Mouse (Mus musculus): ENCODE data around the gene Prelid3b. TPM values are rescaled to one million over a fixed set of nuclear protein-coding genes. Genes with fewer than 3 reads are reported as not detected.

The Prelid3b gene
- polyA plus RNA-seq, 1 experiment from 2014 or later = 110 TPM

- no peak overlapping the region for H3K9ac ChIP-seq (ENCODE audit: low read depth, low read length)
- H3K27ac ChIP-seq (ENCODE audit: low read length) = no peak overlapping the region
- no peaks in the 10 kb centered on the region for H3K9me3 ChIP-seq (replicated peaks; ENCODE audit: control insufficient read depth, low read length, poor library complexity, severe bottlenecking)
- H3K36me3 ChIP-seq (ENCODE audit: control insufficient read depth, insufficient read depth, low read length) = peaks cover 36% of the 10 kb centered on the region
- H3K4me1 ChIP-seq (ENCODE audit: control insufficient read depth, insufficient read depth, low read length) = no peaks in the 10 kb centered on the region
- no peak overlapping the region for H3K4me3 ChIP-seq (ENCODE audit: low read depth, low read length)
- H3K27me3 ChIP-seq (ENCODE audit: control insufficient read depth, insufficient read depth, low read depth, low read length) = no peaks in the 10 kb centered on the region
- no peak for ATAC-seq
- no peak overlapping the region for H3K4me2 ChIP-seq (ENCODE audit: low read length)
- WGBS = 92% methylated on average over 11 of the region's 11 CpGs
Observed at GRCm38 (mm10) chr2:174424301-174425085, 48.4 kb downstream of the Prelid3b start.

GRCm38 (mm10) chr2:174421107-174421506 is 51.8 kb downstream of the Prelid3b start:
- Histone ChIP-seq H3K36me3 (ENCODE audit: control insufficient read depth, insufficient read depth, low read length) (peaks cover 19% of the 10 kb centered on the region; the same call in 1 of the 2 replicates), H3K4me1 (ENCODE audit: control insufficient read depth, insufficient read depth, low read length) (peaks cover 5% of the 10 kb centered on the region), H3K4me2 (ENCODE audit: low read length) (no peak overlapping the region), H3K9me3 (replicated peaks; ENCODE audit: control insufficient read depth, low read length, poor library complexity, severe bottlenecking) (no peaks in the 10 kb centered on the region), H3K9ac (ENCODE audit: low read depth, low read length) (no peak overlapping the region), H3K4me3 (ENCODE audit: low read depth, low read length) (no peak overlapping the region), H3K27me3 (ENCODE audit: control insufficient read depth, insufficient read depth, low read depth, low read length) (no peaks in the 10 kb centered on the region), H3K27ac (ENCODE audit: low read length) (no peak overlapping the region)
- WGBS = 94% methylated on average over 6 of the region's 6 CpGs
- ATAC-seq = no peak

- Histone ChIP-seq H3K36me3 (ENCODE audit: control insufficient read depth, insufficient read depth, low read length) (0 out of 2 replicates have a peak, but pooled peaks cover 2% of the 10 kb centered on the region), H3K4me3 (ENCODE audit: low read depth, low read length) (peak within 1 kb of the TSS; percentile 70), H3K4me2 (ENCODE audit: low read length) (peak within 1 kb of the TSS; percentile 87), H3K27ac (ENCODE audit: low read length) (no peak within 1 kb of the TSS), H3K9ac (ENCODE audit: low read depth, low read length) (peak within 1 kb of the TSS; percentile 82), H3K9me3 (replicated peaks; ENCODE audit: control insufficient read depth, low read length, poor library complexity, severe bottlenecking) (no peaks in the 10 kb centered on the region), H3K27me3 (ENCODE audit: control insufficient read depth, insufficient read depth, low read depth, low read length) (no peaks in the 10 kb centered on the region), H3K4me1 (ENCODE audit: control insufficient read depth, insufficient read depth, low read length) (peaks cover 7% of the 10 kb centered on the region)
- WGBS = under 1% methylated on average over 40 of the region's 40 CpGs
- ATAC-seq = peak; percentile 94
Observed at GRCm38 (mm10) chr2:174415731-174416310, 57.1 kb downstream of the Prelid3b start, which contains the start of gene Nelfcd. Gene Nelfcd, plus strand, starts transcription at chr2:174415804.

Other genes with a start within 250 kb of the Prelid3b start
- gene Gnas, start 188.8 kb downstream of the Prelid3b start, polyA plus RNA-seq (2015; fragmentation: Nextera tagmentation; extraction: Ambion mirVana) = 1,445 and 1,454 TPM in 2 replicates
- 11.1 and 15.0 TPM in 2 replicates for gene Gm20721, start 126.4 kb downstream of the Prelid3b start, polyA plus RNA-seq (2015; fragmentation: Nextera tagmentation; extraction: Ambion mirVana)
- gene Nelfcd, start 57.3 kb downstream of the Prelid3b start, polyA plus RNA-seq (2015; fragmentation: Nextera tagmentation; extraction: Ambion mirVana) = 108 TPM in 2 replicates
- gene Ctsz, start 34.0 kb downstream of the Prelid3b start, polyA plus RNA-seq (2015; fragmentation: Nextera tagmentation; extraction: Ambion mirVana) = 54.8 and 63.3 TPM in 2 replicates
- gene Tubb1, start 22.4 kb downstream of the Prelid3b start, polyA plus RNA-seq (2015; fragmentation: Nextera tagmentation; extraction: Ambion mirVana) = 0.43 and 0.48 TPM in 2 replicates
- 681 and 687 TPM in 2 replicates for gene Atp5e, start 9.0 kb downstream of the Prelid3b start, polyA plus RNA-seq (2015; fragmentation: Nextera tagmentation; extraction: Ambion mirVana)
- not detected in 2 replicates for gene Zfp831, start 170.5 kb upstream of the Prelid3b start, polyA plus RNA-seq (2015; fragmentation: Nextera tagmentation; extraction: Ambion mirVana)